Mouse (Mus musculus) cerebral cortex, adult 2 months (tissue): Measurements from ENCODE around the gene Htr5a.

ENCODE experiments used
- WGBS: fragments of 180-500 bp; shearing (Covaris S2); methylation state at CpG from one replicate; pipeline ENCODE4 v1.1.7; 2018; 5-methylcytosine and 5-hydroxymethylcytosine counted together

Gene Htr5a

GRCm38 (mm10) chr5:27841701-27842295 is at the start of gene Htr5a:
Htr5a (plus strand) TSS chr5:27842149.
- WGBS, result 4% methylated on average over 25 of the region's 25 CpGs

GRCm38 (mm10) chr5:27792173-27792470 is 49.8 kb upstream of the Htr5a start:
- WGBS, result 15% methylated on average over 8 of the region's 8 CpGs

- 53% methylated on average over 9 of the region's 9 CpGs for WGBS
These were observed 49.3 kb upstream of the Htr5a start for GRCm38 (mm10) chr5:27792531-27793205.

GRCm38 (mm10) chr5:27793923-27794322 is 48.0 kb upstream of the Htr5a start:
- 5% methylated on average over 1 of the region's 1 CpGs for WGBS

GRCm38 (mm10) chr5:27814282-27814681 is 27.7 kb upstream of the Htr5a start:
- WGBS, result 86% methylated on average over 2 of the region's 2 CpGs

- WGBS, result 55% methylated on average over 3 of the region's 3 CpGs
These were observed 22.9 kb upstream of the Htr5a start for GRCm38 (mm10) chr5:27818840-27819672.

GRCm38 (mm10) chr5:27821161-27821560 is 20.8 kb upstream of the Htr5a start:
- 64% methylated on average over 6 of the region's 6 CpGs for WGBS

- WGBS, result 85% methylated on average over 7 of the region's 7 CpGs
These were observed 14.0 kb upstream of the Htr5a start for GRCm38 (mm10) chr5:27827971-27828370.

- 92% methylated on average over 2 of the region's 2 CpGs for WGBS
These were observed 6.9 kb upstream of the Htr5a start for GRCm38 (mm10) chr5:27835096-27835495.

GRCm38 (mm10) chr5:27838061-27838460 is 3.9 kb upstream of the Htr5a start:
- 68% methylated on average over 4 of the region's 4 CpGs for WGBS

- WGBS, result 39% methylated on average over 28 of the region's 28 CpGs
These were observed 847 bp downstream of the Htr5a start for GRCm38 (mm10) chr5:27842671-27843320.

GRCm38 (mm10) chr5:27846979-27847378 is 5.0 kb downstream of the Htr5a start:
- 58% methylated on average over 5 of the region's 5 CpGs for WGBS

- 70% methylated on average over 1 of the region's 1 CpGs for WGBS
These were observed 12.3 kb downstream of the Htr5a start for GRCm38 (mm10) chr5:27854290-27854689.

GRCm38 (mm10) chr5:27855726-27856125 is 13.8 kb downstream of the Htr5a start:
- WGBS, result 76% methylated on average over 2 of the region's 2 CpGs

- WGBS, result 35% methylated on average over 8 of the region's 8 CpGs
These were observed 31.5 kb downstream of the Htr5a start for GRCm38 (mm10) chr5:27873240-27874082.

- WGBS, result 49% methylated on average over 5 of the region's 5 CpGs
These were observed 32.3 kb downstream of the Htr5a start for GRCm38 (mm10) chr5:27874211-27874610.

GRCm38 (mm10) chr5:27875341-27876105 is 33.6 kb downstream of the Htr5a start:
- 53% methylated on average over 4 of the region's 4 CpGs for WGBS

- WGBS, result 86% methylated on average over 5 of the region's 5 CpGs
These were observed 36.4 kb downstream of the Htr5a start for GRCm38 (mm10) chr5:27878356-27878755.

GRCm38 (mm10) chr5:27879726-27880125 is 37.8 kb downstream of the Htr5a start:
- WGBS, result 91% methylated on average over 3 of the region's 3 CpGs

GRCm38 (mm10) chr5:27880329-27881036 is 38.5 kb downstream of the Htr5a start:
- WGBS, result 71% methylated on average over 3 of the region's 3 CpGs
